Mouse (Mus musculus): ENCODE results near the gene Agbl4. TPM values are rescaled to one million over a fixed set of nuclear protein-coding genes. Genes with fewer than 3 reads are reported as not detected.

Gene Agbl4
- polyA plus RNA-seq, 1 experiment from 2014 or later, result not detected

DNA sequence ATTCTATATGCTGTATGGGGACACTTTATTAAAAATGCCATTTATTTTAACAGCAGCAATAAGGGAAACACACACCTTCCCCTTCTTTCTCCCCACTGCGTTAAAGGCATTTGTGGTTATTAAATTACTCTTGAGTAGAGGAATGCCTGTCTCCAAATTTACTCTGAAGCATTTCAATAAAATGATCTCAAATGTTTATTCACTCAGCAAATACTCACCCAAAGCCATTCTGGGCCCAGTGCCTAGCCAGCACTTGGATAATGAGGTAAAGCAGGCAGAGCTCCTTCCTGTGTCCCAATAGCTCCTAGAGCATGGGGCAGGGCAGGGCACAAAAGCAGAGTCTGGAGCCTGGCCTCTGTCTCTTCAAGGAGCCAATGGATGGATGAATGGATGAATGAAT lies 1075.6 kb downstream of the Agbl4 start:
- WGBS (ENCODE audit: insufficient replicate concordance), result 57% methylated on average over 1 of the region's 1 CpGs
- Histone ChIP-seq H3K27ac (replicated peaks) (no peak overlapping the region), H3K4me3 (replicated peaks) (no peak overlapping the region), H3K4me2 (no peak overlapping the region), H3K4me1 (replicated peaks) (no peaks in the 10 kb centered on the region), H3K9ac (no peak overlapping the region), H3K27me3 (no peaks in the 10 kb centered on the region), H3K36me3 (replicated peaks) (no peaks in the 10 kb centered on the region), H3K9me3 (replicated peaks) (no peaks in the 10 kb centered on the region)
- ATAC-seq (ENCODE audit: insufficient read depth), result no peak

DNA sequence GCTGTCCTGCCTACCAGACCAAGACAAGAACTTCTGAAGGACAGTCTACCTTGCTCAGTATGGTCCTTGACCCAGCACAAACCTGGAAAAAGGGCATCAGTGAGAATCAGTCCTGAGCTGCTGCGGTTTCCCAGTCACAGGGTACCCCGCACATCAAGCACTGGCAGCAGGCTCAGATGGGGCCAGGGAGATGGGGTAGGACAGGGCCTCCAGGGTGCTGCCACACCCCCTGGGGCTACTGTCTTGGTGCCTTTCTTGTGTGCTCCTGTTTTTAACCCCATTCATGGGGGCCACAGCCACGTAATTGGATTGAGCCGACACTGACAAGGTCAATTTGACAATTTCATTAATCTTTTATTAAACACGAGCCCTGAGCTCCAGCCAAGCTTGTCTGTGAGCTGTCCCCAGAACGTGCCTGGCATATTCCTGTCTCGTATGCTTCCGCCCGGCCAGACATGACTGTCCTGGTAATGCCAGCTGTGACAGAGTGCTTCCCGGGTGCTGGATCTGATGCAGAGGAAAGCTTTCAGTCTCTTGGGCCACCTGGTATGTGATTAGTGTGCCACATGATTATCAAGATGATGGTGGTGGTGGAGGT lies 1078.0 kb downstream of the Agbl4 start:
- WGBS (ENCODE audit: insufficient replicate concordance), result 64% methylated on average over 10 of the region's 10 CpGs
- no peak for ATAC-seq (ENCODE audit: insufficient read depth)
- H3K4me2 ChIP-seq, result no peak overlapping the region
- no peak overlapping the region for H3K9ac ChIP-seq
- H3K4me1 ChIP-seq (replicated peaks), result no peaks in the 10 kb centered on the region
- H3K4me3 ChIP-seq (replicated peaks), result no peak overlapping the region
- H3K36me3 ChIP-seq (replicated peaks), result no peaks in the 10 kb centered on the region
- H3K27me3 ChIP-seq, result no peaks in the 10 kb centered on the region
- H3K9me3 ChIP-seq (replicated peaks), result no peaks in the 10 kb centered on the region
- no peak overlapping the region for H3K27ac ChIP-seq (replicated peaks)

DNA sequence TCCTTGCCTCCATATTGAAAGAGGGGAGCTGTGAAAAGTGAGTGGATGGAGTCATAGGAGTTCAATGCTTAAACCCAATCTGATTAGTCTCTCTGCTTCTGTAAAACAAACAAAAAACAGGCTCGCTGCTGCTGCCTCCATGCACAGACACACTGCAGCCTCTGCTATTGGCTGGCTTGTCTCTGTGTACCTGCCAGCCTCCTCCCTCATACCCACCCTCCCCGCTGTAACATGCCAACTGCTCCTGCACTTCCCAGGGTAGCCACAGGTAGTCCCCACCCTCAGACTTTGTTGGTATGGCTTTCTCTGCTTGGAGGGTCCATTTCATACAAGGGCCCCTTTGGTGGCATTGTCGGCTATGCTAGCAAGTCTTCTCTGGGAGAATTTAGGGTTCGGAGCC lies 1080.0 kb downstream of the Agbl4 start:
- ATAC-seq (ENCODE audit: insufficient read depth), result no peak
- 47% methylated on average over 4 of the region's 4 CpGs for WGBS (ENCODE audit: insufficient replicate concordance)
- Histone ChIP-seq H3K9me3 (replicated peaks) (no peaks in the 10 kb centered on the region), H3K4me3 (replicated peaks) (no peak overlapping the region), H3K9ac (no peak overlapping the region), H3K4me2 (no peak overlapping the region), H3K4me1 (replicated peaks) (no peaks in the 10 kb centered on the region), H3K36me3 (replicated peaks) (no peaks in the 10 kb centered on the region), H3K27ac (replicated peaks) (no peak overlapping the region), H3K27me3 (no peaks in the 10 kb centered on the region)

DNA sequence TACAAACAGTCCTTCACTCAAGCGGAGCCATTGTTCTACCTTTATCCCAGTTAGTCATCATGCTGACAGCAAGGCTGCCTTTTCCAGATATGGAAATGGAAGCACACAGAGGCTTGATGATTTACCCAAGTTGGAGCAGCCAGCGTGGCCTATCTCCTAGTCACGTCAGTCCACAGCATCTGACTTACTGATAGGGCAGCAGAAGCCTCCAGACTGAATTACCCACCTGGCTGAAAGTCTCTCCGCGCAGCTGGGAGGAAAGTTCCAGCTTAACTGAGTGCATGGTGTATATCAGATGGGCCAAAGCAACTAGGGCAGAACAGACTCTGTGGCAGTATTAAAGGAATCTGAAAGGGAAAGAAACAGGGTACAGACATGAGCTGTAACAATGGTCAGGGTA lies 1086.0 kb downstream of the Agbl4 start:
- no peaks in the 10 kb centered on the region for H3K9me3 ChIP-seq (replicated peaks)
- no peaks in the 10 kb centered on the region for H3K4me1 ChIP-seq (replicated peaks)
- 61% methylated on average over 5 of the region's 5 CpGs for WGBS (ENCODE audit: insufficient replicate concordance)
- H3K4me2 ChIP-seq, result no peak overlapping the region
- no peaks in the 10 kb centered on the region for H3K36me3 ChIP-seq (replicated peaks)
- H3K4me3 ChIP-seq (replicated peaks), result no peak overlapping the region
- no peak overlapping the region for H3K27ac ChIP-seq (replicated peaks)
- no peak overlapping the region for H3K9ac ChIP-seq
- ATAC-seq (ENCODE audit: insufficient read depth), result no peak
- no peaks in the 10 kb centered on the region for H3K27me3 ChIP-seq

DNA sequence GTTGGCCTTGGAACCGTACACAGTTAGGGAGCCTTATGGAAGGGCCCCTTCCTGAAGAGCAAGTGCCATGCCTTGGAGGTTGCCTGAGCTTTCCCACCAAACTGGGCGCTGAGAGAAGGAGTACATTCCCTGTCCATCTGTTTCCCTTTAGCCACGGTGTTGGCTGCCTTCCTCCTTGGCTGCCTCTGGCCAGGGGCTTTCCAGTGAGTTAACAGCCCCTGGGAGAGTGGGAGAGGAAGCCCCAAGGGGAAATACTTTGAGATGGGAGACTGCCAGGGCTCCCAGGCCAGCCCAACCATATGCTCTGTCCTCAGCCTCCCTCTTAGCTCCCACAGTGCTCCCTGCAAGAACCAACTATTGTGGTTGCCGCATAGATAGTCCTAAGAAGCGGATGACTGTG lies 1087.7 kb downstream of the Agbl4 start:
- ATAC-seq (ENCODE audit: insufficient read depth), result no peak
- Histone ChIP-seq H3K27ac (replicated peaks) (no peak overlapping the region), H3K4me2 (no peak overlapping the region), H3K4me3 (replicated peaks) (no peak overlapping the region), H3K27me3 (no peaks in the 10 kb centered on the region), H3K9ac (no peak overlapping the region), H3K9me3 (replicated peaks) (no peaks in the 10 kb centered on the region), H3K4me1 (replicated peaks) (no peaks in the 10 kb centered on the region), H3K36me3 (replicated peaks) (no peaks in the 10 kb centered on the region)
- 44% methylated on average over 5 of the region's 5 CpGs for WGBS (ENCODE audit: insufficient replicate concordance)

DNA sequence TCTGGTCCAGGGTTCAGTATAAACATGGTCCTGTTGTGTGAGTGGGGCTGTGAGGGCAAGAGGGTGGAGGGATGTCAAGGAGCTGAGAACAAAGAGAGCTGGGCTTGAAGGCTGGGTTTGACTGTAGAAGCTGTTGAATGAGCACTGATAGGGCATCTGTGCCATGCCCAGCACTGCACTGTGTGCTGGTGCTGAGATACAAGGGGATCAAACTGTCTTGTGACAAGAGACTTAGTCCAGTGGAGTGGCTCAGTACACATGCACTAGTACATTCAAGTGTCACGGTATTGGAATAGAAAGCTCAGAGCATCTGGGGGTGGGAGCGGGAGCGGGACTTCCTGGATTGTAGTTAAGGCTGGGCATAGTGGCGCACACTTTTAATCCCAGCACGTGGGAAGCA lies 1088.7 kb downstream of the Agbl4 start:
- WGBS (ENCODE audit: insufficient replicate concordance), result 65% methylated on average over 5 of the region's 5 CpGs
- no peaks in the 10 kb centered on the region for H3K27me3 ChIP-seq
- H3K27ac ChIP-seq (replicated peaks), result no peak overlapping the region
- no peak for ATAC-seq (ENCODE audit: insufficient read depth)
- H3K9me3 ChIP-seq (replicated peaks), result no peaks in the 10 kb centered on the region
- H3K4me1 ChIP-seq (replicated peaks), result no peaks in the 10 kb centered on the region
- no peak overlapping the region for H3K4me3 ChIP-seq (replicated peaks)
- H3K9ac ChIP-seq, result no peak overlapping the region
- H3K36me3 ChIP-seq (replicated peaks), result no peaks in the 10 kb centered on the region
- no peak overlapping the region for H3K4me2 ChIP-seq

DNA sequence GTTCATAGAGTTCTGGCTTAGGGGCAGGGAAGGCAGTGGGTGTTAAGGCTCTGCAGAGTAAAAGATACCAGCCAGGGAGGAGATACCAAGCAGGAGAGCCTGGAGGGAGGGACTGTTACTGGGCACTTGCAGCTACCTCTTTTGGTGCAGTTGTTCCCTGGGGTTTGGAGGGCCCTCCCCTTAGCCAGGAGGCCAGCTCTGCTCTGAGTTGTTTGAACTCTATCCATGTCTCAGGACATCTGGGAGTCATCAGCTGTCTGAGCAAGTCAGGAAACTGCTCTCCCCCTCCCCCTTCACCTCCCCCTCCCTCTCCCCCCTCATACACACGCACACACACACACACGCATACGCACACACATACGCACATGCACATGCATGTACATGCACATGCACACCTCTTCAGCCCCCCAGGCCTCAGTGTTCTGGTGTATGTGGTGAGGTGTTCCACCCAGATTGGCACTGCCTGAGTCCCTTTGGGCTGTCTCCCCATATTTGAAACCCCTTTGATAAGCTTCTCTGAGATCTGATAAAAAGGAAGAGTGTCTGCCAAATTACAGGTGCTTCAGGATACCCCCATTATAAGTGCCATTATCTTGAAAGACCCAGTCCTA lies 1089.9 kb downstream of the Agbl4 start:
- no peak overlapping the region for H3K27ac ChIP-seq (replicated peaks)
- H3K36me3 ChIP-seq (replicated peaks), result no peaks in the 10 kb centered on the region
- no peak for ATAC-seq (ENCODE audit: insufficient read depth)
- H3K9ac ChIP-seq, result no peak overlapping the region
- no peak overlapping the region for H3K4me3 ChIP-seq (replicated peaks)
- H3K9me3 ChIP-seq (replicated peaks), result no peaks in the 10 kb centered on the region
- H3K4me2 ChIP-seq, result no peak overlapping the region
- no peaks in the 10 kb centered on the region for H3K27me3 ChIP-seq
- 78% methylated on average over 4 of the region's 4 CpGs for WGBS (ENCODE audit: insufficient replicate concordance)
- no peaks in the 10 kb centered on the region for H3K4me1 ChIP-seq (replicated peaks)

DNA sequence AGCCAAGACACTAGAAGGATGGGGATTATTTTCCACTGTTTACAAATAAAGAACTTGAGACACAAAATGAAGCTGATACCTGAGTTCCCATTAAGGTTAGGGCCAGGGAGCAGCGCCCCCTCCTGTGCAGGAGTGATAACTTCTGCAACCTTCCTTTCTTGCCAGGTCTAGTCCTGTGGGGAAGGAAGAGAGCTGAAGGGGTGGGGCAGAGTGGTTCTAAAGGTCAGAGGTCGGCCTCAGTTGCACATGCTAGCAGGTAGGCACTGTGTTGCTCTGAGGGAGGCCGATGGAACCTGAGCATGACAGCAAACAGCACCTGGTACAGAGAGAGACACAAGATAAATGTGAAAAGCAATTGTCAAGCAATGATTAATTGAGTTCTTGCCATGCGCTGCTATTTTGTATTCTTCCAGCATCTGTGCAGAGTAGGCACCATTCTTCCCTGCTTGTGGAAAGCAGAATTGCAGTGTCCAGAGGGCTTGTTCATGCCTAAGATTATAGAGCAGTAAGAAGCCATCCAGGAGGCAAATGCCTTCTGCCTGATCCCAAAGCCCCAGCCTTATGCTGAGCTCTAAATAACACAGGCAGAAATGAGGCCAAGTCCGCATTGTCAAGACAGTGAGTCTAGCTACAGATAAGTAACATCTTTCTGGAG lies 1096.4 kb downstream of the Agbl4 start:
- Histone ChIP-seq H3K27me3 (no peaks in the 10 kb centered on the region), H3K9me3 (replicated peaks) (no peaks in the 10 kb centered on the region), H3K9ac (no peak overlapping the region), H3K4me1 (replicated peaks) (no peaks in the 10 kb centered on the region), H3K4me2 (no peak overlapping the region), H3K4me3 (replicated peaks) (no peak overlapping the region), H3K36me3 (replicated peaks) (no peaks in the 10 kb centered on the region), H3K27ac (replicated peaks) (no peak overlapping the region)
- WGBS (ENCODE audit: insufficient replicate concordance), result 43% methylated on average over 5 of the region's 5 CpGs
- no peak for ATAC-seq (ENCODE audit: insufficient read depth)

DNA sequence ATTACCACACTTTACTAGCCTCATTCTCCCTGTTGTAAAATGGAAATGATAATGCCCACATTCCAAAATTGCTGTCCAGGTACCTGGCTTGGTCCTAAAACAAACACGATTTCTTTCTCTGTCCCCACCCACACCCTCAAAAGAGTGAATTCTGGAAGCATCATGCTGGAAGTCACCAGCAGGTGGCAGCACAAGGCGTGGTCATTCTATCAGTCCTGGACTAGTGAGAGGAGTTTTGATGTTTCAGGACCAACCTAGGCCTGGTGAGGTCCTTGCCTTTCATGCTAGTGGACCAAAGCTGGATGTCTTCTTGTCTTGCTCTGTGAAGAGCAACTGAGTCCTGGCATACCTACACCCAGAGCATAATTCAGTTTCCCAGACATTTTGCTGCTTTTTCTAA lies 1098.5 kb downstream of the Agbl4 start:
- no peak overlapping the region for H3K9ac ChIP-seq
- H3K4me3 ChIP-seq (replicated peaks), result no peak overlapping the region
- 2% methylated on average over 2 of the region's 2 CpGs for WGBS (ENCODE audit: insufficient replicate concordance)
- H3K27me3 ChIP-seq, result no peaks in the 10 kb centered on the region
- no peaks in the 10 kb centered on the region for H3K9me3 ChIP-seq (replicated peaks)
- H3K27ac ChIP-seq (replicated peaks), result no peak overlapping the region
- no peaks in the 10 kb centered on the region for H3K36me3 ChIP-seq (replicated peaks)
- no peak for ATAC-seq (ENCODE audit: insufficient read depth)
- no peak overlapping the region for H3K4me2 ChIP-seq
- peaks cover 16% of the 10 kb centered on the region for H3K4me1 ChIP-seq (replicated peaks)

DNA sequence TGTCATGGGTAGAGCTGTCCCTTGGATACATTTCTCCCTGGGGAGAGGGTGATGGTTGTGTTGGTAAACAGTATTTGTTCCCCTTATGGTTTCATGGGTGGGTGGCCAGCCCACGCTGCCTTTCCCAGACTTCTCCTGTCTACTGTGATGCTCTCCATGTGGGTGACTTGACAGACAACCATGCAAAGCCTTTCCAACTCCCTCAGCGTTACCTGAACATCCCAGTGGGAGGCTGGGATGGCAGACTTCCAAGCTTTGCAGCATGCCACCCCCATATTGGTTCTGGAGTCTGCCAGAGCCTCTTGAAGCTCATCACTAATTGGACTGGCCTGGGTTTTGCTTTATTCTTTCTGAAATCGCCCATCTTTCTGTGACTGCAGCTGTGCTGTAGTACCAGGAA lies 1101.3 kb downstream of the Agbl4 start:
- Histone ChIP-seq H3K4me2 (no peak overlapping the region), H3K4me3 (replicated peaks) (no peak overlapping the region), H3K9ac (no peak overlapping the region), H3K36me3 (replicated peaks) (no peaks in the 10 kb centered on the region), H3K27me3 (no peaks in the 10 kb centered on the region), H3K4me1 (replicated peaks) (peaks cover 44% of the 10 kb centered on the region), H3K27ac (replicated peaks) (no peak overlapping the region), H3K9me3 (replicated peaks) (no peaks in the 10 kb centered on the region)
- 48% methylated on average over 3 of the region's 3 CpGs for WGBS (ENCODE audit: insufficient replicate concordance)
- ATAC-seq (ENCODE audit: insufficient read depth), result no peak

DNA sequence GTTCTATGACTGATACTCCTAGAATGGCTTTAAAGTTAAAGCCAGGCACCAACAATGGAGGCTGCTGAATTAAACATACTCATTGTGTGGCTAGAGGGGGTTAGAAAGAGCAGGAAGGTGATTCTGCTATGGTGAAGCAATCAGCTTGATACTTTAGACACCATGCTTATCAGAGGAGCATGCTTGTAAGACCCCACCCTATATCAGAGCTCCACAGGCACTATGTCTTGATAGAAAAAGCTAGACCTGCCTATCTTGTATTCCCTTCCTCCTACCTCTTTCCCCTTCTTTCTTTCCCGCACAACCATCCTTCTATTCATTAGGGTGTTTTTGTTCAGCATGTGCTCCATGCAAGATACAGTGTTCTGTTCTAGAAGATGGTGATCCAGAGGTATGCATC lies 1104.0 kb downstream of the Agbl4 start:
- ATAC-seq (ENCODE audit: insufficient read depth), result peak; percentile 83
- Histone ChIP-seq H3K4me3 (replicated peaks) (no peak overlapping the region), H3K4me2 (peak overlapping the region; percentile 57)

More for the DNA sequence above, 1104.0 kb downstream of the Agbl4 start:
- H3K27me3 ChIP-seq, result no peaks in the 10 kb centered on the region
- no peaks in the 10 kb centered on the region for H3K9me3 ChIP-seq (replicated peaks)
- peaks cover 46% of the 10 kb centered on the region for H3K4me1 ChIP-seq (replicated peaks)
- H3K27ac ChIP-seq (replicated peaks), result peak overlapping the region; percentile 83
- no peaks in the 10 kb centered on the region for H3K36me3 ChIP-seq (replicated peaks)
- H3K9ac ChIP-seq, result no peak overlapping the region
- WGBS (ENCODE audit: insufficient replicate concordance), result 44% methylated on average over 1 of the region's 1 CpGs

Data from liver, embryonic 15.5 days (tissue).